Mouse (Mus musculus): ENCODE data around the gene Krt13. TPM values are rescaled to one million over a fixed set of nuclear protein-coding genes. Genes with fewer than 3 reads are reported as not detected.

The Krt13 gene
- polyA plus RNA-seq, 1 experiment, result not detected

DNA sequence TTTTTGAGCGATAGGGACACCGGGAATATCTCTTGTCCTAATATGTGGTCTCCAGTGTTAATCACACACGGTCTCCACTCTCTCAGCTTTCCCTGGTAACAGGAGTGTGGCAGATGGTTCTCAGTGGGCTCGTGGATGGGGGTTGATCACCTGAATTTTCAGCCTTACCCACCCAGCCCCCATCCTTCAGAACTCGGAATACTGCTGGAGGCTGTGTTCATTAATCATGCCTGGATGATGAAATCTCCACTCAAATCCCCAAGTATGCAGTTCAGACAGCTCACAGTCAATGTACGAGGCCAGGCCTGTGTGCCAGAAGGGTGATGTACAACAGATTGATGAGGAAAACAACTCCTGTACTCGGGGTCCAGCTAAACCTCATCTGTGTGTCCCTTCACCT lies 3.5 kb upstream of the Krt13 start:
- TF ChIP-seq CTCF (IDR thresholded peaks at IDR 0.05; ENCODE audit: insufficient read depth, low read depth, low read length), result no peak
- no peak for TF ChIP-seq POLR2A (IDR thresholded peaks at IDR 0.05; ENCODE audit: insufficient read depth, low read depth, low read length)
- H3K27ac ChIP-seq (ENCODE audit: insufficient read depth, low read depth, low read length), result no peak overlapping the region
- no peaks in the 10 kb centered on the region for H3K4me1 ChIP-seq (ENCODE audit: control insufficient read depth, insufficient read depth, low read length)
- H3K4me3 ChIP-seq (ENCODE audit: insufficient read depth, low read depth, low read length), result no peak overlapping the region
- WGBS, result 89% methylated on average over 7 of the region's 7 CpGs

DNA sequence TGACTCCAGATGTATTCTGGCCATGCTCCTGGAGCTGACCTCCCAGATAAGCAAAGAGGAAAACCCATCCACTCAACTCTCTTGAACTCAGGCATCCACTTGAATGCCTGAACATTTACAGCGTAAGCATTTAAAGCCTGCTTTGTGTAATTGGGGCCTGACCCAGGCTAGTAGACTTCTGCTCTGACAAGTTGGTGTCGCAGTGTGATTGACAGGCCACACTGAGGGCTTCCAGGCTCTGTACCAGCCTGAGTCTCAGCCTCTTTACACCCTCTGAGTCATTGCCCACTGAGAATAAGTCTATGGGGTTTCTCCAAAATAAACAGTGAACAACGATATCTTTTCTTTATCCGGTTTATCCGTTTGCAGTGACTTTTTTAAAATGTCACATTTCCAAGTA lies 1.0 kb downstream of the Krt13 start:
- TF ChIP-seq POLR2A (IDR thresholded peaks at IDR 0.05; ENCODE audit: insufficient read depth, low read depth, low read length) (no peak), CTCF (IDR thresholded peaks at IDR 0.05; ENCODE audit: insufficient read depth, low read depth, low read length) (no peak)
- Histone ChIP-seq H3K4me1 (ENCODE audit: control insufficient read depth, insufficient read depth, low read length) (no peaks in the 10 kb centered on the region), H3K4me3 (ENCODE audit: insufficient read depth, low read depth, low read length) (no peak overlapping the region), H3K27ac (ENCODE audit: insufficient read depth, low read depth, low read length) (no peak overlapping the region)
- 88% methylated on average over 5 of the region's 5 CpGs for WGBS

- WGBS, result 83% methylated on average over 2 of the region's 2 CpGs
- H3K4me3 ChIP-seq (ENCODE audit: insufficient read depth, low read depth, low read length), result no peak overlapping the region
- no peaks in the 10 kb centered on the region for H3K4me1 ChIP-seq (ENCODE audit: control insufficient read depth, insufficient read depth, low read length)
- TF ChIP-seq POLR2A (IDR thresholded peaks at IDR 0.05; ENCODE audit: insufficient read depth, low read depth, low read length) (no peak), CTCF (IDR thresholded peaks at IDR 0.05; ENCODE audit: insufficient read depth, low read depth, low read length) (no peak)
- H3K27ac ChIP-seq (ENCODE audit: insufficient read depth, low read depth, low read length), result no peak overlapping the region
These were observed 7.7 kb downstream of the Krt13 start for GRCm38 (mm10) chr11:100113742-100114029.

DNA sequence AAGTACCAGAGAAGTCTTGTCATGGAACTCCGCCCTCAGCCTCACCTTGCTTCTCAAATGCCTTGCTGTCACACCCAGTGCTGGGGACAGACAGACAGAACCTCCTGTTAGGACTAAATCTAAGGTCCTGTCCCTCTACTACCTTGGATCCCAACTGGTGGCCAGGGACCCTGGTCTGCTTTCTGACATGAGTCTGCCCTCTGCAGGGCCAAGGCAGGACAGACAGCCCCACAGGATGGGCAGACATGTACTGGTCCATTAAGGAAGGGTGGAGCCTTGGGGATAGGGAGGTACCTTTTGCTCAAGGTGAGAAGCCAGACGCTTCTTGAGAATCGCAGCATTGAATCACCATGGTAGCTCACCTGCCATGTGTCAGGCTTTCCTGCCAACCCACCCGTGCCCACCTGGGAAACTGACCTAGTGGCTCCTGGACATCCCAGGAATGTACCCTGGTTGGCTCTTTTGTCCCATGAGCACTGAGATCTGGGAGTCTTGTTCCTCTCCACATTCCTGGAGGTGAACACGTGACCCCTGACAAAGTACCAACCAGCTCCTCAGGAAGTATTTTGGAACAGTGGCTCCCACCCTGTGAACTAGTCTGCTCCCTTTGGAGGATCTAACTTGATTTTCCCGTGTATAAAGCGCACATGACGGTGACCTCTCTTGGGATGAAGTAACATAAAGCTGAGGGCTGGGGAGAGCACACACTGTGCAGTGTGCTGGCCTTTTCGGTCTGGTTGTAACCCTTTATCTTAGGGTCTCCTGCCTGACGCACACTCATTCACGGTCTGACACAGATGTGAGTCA lies 8.2 kb downstream of the Krt13 start:
- WGBS, result 88% methylated on average over 11 of the region's 11 CpGs
- H3K4me3 ChIP-seq (ENCODE audit: insufficient read depth, low read depth, low read length), result no peak overlapping the region
- no peak overlapping the region for H3K27ac ChIP-seq (ENCODE audit: insufficient read depth, low read depth, low read length)
- no peak for TF ChIP-seq CTCF (IDR thresholded peaks at IDR 0.05; ENCODE audit: insufficient read depth, low read depth, low read length)
- TF ChIP-seq POLR2A (IDR thresholded peaks at IDR 0.05; ENCODE audit: insufficient read depth, low read depth, low read length), result no peak
- no peaks in the 10 kb centered on the region for H3K4me1 ChIP-seq (ENCODE audit: control insufficient read depth, insufficient read depth, low read length)

DNA sequence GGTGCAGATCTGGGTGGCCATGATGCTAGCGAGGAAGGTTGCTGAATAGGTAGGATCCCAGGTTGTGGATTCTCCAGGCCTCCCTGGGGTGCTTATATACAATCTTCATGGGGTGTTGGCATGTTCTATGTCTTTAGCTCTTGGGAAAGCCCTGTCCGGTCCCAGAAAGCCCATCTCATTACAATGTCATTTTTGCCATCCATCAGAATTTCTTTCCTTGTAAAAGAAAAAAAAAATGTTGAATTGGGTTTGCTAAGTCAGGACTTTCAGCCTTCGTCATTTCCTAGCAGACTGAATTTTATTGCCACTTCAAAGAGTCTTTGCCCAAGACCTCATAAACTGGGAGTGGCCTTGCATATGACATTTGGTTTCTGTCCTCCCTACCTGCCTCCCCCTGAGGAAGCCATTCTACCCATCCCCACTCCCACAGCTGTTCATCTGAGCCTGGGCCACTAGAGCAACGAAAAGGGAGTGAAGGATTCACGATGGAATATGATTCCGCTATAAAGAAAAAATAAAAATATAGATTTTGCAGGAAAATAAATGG lies 15.7 kb downstream of the Krt13 start, which contains the start of gene Krt36:
Gene Krt36, minus strand, starts transcription at position 51 of the 547 bp plus-strand sequence.
- no peak for TF ChIP-seq CTCF (IDR thresholded peaks at IDR 0.05; ENCODE audit: insufficient read depth, low read depth, low read length)
- no peak for TF ChIP-seq POLR2A (IDR thresholded peaks at IDR 0.05; ENCODE audit: insufficient read depth, low read depth, low read length)
- 0 out of 2 replicates have a peak, but pooled peaks cover 3% of the 10 kb centered on the region for H3K4me1 ChIP-seq (ENCODE audit: control insufficient read depth, insufficient read depth, low read length)
- no peak within 1 kb of the TSS for H3K27ac ChIP-seq (ENCODE audit: insufficient read depth, low read depth, low read length)
- WGBS, result 94% methylated on average over 6 of the region's 6 CpGs
- H3K4me3 ChIP-seq (ENCODE audit: insufficient read depth, low read depth, low read length), result no peak within 1 kb of the TSS

GRCm38 (mm10) chr11:100102693-100103429 lies 18.5 kb downstream of the Krt13 start:
- TF ChIP-seq POLR2A (IDR thresholded peaks at IDR 0.05; ENCODE audit: insufficient read depth, low read depth, low read length) (no peak), CTCF (IDR thresholded peaks at IDR 0.05; ENCODE audit: insufficient read depth, low read depth, low read length) (no peak)
- no peak overlapping the region for H3K4me3 ChIP-seq (ENCODE audit: insufficient read depth, low read depth, low read length)
- 67% methylated on average over 15 of the region's 15 CpGs for WGBS

GRCm38 (mm10) chr11:100100391-100100790 lies 21.0 kb downstream of the Krt13 start:
- TF ChIP-seq CTCF (IDR thresholded peaks at IDR 0.05; ENCODE audit: insufficient read depth, low read depth, low read length) (no peak), POLR2A (IDR thresholded peaks at IDR 0.05; ENCODE audit: insufficient read depth, low read depth, low read length) (no peak)
- Histone ChIP-seq H3K4me1 (ENCODE audit: control insufficient read depth, insufficient read depth, low read length) (0 out of 2 replicates have a peak, but pooled peaks cover 3% of the 10 kb centered on the region), H3K27ac (ENCODE audit: insufficient read depth, low read depth, low read length) (no peak overlapping the region), H3K4me3 (ENCODE audit: insufficient read depth, low read depth, low read length) (no peak overlapping the region)
- 60% methylated on average over 4 of the region's 4 CpGs for WGBS

More at GRCm38 (mm10) chr11:100102693-100103429, 18.5 kb downstream of the Krt13 start:
- H3K27ac ChIP-seq (ENCODE audit: insufficient read depth, low read depth, low read length), result no peak overlapping the region
- 0 out of 2 replicates have a peak, but pooled peaks cover 3% of the 10 kb centered on the region for H3K4me1 ChIP-seq (ENCODE audit: control insufficient read depth, insufficient read depth, low read length)

- H3K27ac ChIP-seq (ENCODE audit: insufficient read depth, low read depth, low read length), result no peak overlapping the region
- TF ChIP-seq POLR2A (IDR thresholded peaks at IDR 0.05; ENCODE audit: insufficient read depth, low read depth, low read length) (no peak), CTCF (IDR thresholded peaks at IDR 0.05; ENCODE audit: insufficient read depth, low read depth, low read length) (no peak)
- no peaks in the 10 kb centered on the region for H3K4me1 ChIP-seq (ENCODE audit: control insufficient read depth, insufficient read depth, low read length)
- H3K4me3 ChIP-seq (ENCODE audit: insufficient read depth, low read depth, low read length), result no peak overlapping the region
- WGBS, result 88% methylated on average over 9 of the region's 9 CpGs
These were observed 23.5 kb downstream of the Krt13 start for GRCm38 (mm10) chr11:100097819-100098218.

DNA sequence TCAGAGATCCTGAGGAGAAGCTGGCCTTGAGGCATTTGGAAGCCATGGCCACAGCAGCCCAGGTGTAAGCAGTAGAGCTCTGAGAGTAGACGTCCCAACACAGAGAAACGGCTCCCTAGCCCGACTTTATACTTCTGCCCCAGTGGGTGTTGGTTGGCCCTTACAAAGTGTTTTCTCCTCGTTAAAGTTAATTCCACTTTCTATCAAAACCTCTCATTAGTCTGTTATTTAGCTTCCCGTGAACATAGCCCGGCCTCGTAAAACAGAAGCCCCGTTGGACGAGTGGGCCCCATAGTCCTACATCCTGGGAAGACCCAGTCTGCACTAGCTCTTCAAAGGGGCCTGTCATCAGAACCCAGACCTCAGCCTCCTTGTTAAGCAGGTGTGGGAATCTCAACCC lies 25.2 kb downstream of the Krt13 start, which contains the start of gene Krt35:
Gene Krt35, minus strand, starts transcription at position 101 of the 400 bp plus-strand sequence.
- H3K4me3 ChIP-seq (ENCODE audit: insufficient read depth, low read depth, low read length), result no peak within 1 kb of the TSS
- WGBS, result 49% methylated on average over 9 of the region's 9 CpGs
- H3K4me1 ChIP-seq (ENCODE audit: control insufficient read depth, insufficient read depth, low read length), result no peaks in the 10 kb centered on the region
- TF ChIP-seq CTCF (IDR thresholded peaks at IDR 0.05; ENCODE audit: insufficient read depth, low read depth, low read length), result no peak
- TF ChIP-seq POLR2A (IDR thresholded peaks at IDR 0.05; ENCODE audit: insufficient read depth, low read depth, low read length), result no peak
- no peak within 1 kb of the TSS for H3K27ac ChIP-seq (ENCODE audit: insufficient read depth, low read depth, low read length)

All from olfactory bulb, adult 2 months (tissue).